Mouse (Mus musculus): Measurements from ENCODE around the gene Tpk1. TPM values are rescaled to one million over a fixed set of nuclear protein-coding genes. Genes with fewer than 3 reads are reported as not detected.
"Not testable (repeated sequence)": the region's sequence is repeated elsewhere in the genome, so short reads cannot be mapped to it uniquely, and the experiment has no call there.

The Tpk1 gene
- polyA plus RNA-seq, 1 experiment: 8.4 TPM

DNA sequence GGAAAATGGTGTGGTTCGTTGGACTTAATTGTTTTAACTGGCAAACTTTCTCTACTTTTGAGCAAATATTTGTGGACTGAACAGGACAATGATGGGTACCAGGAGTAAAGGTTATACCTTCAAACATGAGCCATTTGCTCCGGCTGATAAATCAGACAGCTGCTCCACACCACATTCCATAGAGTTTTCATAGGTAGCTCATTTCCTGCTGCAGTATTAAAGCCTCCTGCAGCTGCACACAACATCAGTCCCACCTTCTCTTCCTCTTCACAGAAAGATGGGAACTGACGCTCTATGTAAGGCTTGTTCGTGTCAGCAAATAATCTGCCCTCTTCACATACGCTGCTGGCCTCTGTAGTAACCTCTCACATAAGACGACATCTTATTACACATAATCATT is 22.4 kb downstream of the Tpk1 start:
- no peak for DNase-seq (ENCODE audit: low read depth, low spot score)
- WGBS: 63% methylated on average over 6 of the region's 6 CpGs

DNA sequence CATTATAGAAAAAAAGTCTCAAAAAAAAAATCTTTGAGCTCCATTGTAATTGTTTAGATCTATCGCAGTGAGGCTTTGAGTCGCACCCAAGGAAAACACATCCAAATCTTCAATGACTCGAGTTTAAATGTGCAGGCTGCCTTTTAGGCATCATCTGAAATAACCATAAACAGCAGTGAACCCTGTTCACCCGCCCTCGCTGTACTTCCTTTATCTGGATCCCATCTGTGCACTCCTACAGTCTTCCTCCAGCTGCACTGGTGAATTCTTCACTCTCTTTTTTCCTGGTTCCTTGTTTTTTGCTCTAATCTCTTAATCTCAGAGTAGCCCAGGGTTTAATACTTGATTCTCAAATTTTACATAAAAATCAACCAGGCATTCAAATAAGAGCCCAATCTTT is 23.7 kb downstream of the Tpk1 start:
- DNase-seq (ENCODE audit: low read depth, low spot score): no peak
- WGBS: 29% methylated on average over 5 of the region's 5 CpGs

DNA sequence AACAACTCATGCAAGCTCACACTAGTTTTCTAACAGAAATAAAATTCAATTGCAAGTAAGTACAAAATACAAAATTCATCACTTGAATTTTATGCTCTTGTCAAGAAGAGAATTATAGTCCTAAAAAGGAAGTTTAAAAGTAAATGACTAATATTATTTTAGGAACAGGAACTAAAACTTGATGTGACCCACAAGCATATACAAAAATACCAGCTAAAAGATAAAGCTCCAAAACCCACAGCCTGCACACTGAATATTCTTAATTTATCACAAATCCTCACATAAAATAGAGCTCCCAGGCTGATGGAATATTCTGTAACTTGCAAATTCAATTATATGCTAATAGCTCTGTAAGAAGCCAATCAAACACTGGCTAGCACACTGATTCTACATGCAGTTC is 25.5 kb downstream of the Tpk1 start:
- DNase-seq (ENCODE audit: low read depth, low spot score): no peak

DNA sequence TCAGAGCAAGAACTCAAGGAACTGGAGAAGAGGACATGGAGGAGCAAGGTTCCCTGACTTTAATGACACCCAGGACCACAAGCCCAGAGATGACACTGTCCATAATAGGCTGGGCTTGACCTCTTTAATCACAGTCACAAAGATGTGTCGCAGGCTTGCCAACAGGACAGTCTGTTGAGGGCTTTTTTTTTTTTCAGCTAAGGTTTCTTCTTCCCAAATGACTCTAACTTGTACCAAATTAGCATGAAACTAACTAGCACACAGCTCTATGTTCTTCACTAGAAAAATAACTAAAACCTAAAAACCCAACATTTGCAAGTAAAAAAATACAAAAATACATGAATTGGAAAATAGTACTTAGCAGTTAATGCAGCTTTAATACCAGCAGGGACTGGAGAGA is 27.2 kb downstream of the Tpk1 start:
- no peak for DNase-seq (ENCODE audit: low read depth, low spot score)
- WGBS: 100% methylated on average over 1 of the region's 1 CpGs

DNA sequence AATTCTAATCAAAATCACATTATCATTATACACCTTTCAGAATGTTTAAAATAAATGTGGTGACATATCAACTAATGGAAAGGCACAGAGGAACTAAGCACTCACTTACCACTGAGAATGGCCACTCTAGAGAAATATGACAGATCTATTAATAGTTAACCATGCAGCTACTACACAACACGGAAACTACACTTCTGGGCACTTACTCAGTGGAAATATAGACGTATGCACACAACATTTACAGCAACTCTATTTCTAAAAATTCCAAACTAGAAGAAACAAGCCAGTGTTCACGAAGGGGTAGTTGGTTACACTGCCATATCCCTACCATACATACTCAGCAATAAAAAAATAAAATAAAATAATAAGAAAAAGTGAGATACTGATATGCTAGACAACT is 28.0 kb downstream of the Tpk1 start:
- no peak for DNase-seq (ENCODE audit: low read depth, low spot score)
- 23% methylated on average over 3 of the region's 3 CpGs for WGBS

DNA sequence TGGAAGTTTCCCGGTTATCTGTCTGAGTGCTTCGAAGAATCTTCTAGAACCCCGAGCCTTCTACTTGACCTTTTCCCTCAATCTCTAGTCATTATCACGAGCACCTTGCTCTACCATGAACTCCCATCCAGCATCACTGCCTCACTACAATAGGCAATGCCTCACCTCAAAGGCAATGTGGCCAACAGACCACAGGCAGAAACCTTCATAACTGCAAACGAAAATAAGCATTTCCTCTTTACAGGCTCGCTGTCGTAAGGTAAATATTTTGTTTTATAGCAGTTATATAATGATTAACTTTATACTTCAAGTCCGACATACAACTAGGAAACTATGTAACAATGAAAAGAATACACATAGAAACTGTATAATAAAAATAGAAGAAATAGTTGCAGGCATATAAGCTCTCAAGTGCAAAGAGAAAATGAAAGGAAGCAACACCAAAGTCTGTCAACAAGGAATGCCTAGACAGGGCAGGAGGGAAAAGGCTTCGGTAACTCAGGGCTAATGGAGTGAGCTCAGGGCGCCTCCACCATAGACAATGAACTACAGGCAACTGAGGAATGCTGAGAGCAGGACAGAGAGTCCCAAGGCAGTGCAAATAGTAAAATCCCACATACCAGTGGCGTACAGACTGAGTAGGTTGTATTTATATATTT is 29.0 kb downstream of the Tpk1 start:
- WGBS: 31% methylated on average over 11 of the region's 11 CpGs
- peak; percentile 37 for DNase-seq (ENCODE audit: low read depth, low spot score)

DNA sequence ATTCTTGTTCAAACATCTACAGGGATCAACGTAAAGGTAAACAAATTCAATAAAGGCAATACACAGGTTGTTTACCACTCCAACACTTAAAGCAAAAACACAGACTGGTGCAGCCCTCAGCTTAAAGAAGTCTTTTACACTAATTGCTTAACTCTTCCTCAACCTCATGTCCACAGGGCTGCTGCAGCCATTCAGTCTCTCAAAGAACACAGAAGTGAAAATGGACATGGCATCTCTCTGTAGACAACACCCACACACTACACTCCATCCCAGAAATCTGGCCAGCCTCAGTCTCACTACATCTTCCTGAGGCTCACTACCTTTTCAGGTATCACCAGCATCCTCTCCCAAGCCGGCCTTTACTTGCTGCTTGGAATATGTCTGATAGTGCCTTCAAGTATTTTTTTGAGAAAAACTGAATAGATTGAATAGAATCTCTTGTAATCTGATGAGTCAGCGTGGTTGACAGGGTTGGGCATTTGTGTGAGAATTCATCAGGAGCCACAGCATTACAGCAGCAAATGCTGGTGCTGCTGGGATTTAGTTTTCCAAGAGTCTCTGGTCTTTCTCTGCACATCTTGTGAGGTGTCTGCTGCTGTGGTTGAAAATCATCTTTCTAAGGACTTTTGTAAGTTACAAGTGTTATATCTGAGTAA is 32.6 kb downstream of the Tpk1 start:
- WGBS: 91% methylated on average over 3 of the region's 3 CpGs
- DNase-seq (ENCODE audit: low read depth, low spot score): no peak

DNA sequence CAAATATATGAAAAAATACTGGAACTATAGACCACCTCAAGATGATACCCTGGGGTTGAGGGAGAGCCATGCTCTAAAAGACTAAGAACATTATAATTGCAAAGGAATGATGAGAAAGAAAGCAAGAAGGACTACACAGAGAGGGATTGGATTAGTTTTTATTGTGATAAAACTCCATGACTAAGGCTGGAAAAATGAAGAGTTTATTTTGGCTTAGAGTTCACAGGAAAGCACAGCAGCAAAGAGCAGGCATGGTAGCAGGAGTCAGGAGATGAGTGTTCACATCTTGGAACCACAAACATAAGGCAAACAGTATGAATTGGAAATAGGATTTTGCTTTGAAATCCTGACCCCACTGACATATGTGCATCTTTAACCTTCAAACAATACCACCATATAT is 33.2 kb downstream of the Tpk1 start:
- no peak for DNase-seq (ENCODE audit: low read depth, low spot score)

DNA sequence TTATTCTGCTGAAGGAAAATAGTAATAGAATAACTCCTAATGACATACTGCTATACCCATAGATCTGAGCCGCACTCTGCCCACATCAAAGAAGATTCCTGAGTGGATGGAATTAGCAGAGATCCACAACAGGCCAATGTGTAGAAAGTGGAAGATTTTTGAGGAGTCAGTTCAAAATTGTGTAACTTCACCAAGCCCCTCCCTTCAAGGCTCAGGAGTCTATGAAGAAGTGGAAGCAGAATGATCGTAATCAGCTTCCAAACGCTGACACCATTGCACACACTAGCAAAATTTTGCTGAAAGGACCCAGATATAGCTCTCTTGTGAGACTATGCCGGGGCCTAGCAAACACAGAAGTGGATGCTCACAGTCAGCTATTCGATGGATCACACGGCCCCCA is 42.6 kb downstream of the Tpk1 start:
- DNase-seq (ENCODE audit: low read depth, low spot score): not testable (repeated sequence)
- 92% methylated on average over 6 of the region's 6 CpGs for WGBS

DNA sequence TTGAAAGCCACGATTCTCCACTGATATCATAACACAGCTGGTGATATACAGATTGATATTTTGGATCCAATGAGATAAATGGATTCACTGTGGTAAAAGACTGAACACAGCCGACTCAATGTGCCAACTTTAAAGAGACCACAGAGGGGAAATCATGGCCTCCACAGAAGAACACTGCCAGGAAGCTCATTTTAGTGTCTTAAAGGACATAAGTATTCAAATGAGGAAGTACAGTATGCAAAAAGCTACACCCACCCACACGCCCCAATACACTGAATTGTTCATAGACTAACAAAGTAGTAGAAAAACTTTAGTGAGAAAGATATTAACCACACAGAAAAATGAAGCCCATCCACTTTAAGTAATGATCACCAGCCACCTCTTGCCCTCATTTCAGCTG is 46.8 kb downstream of the Tpk1 start:
- DNase-seq (ENCODE audit: low read depth, low spot score): no peak
- WGBS: 71% methylated on average over 3 of the region's 3 CpGs

DNA sequence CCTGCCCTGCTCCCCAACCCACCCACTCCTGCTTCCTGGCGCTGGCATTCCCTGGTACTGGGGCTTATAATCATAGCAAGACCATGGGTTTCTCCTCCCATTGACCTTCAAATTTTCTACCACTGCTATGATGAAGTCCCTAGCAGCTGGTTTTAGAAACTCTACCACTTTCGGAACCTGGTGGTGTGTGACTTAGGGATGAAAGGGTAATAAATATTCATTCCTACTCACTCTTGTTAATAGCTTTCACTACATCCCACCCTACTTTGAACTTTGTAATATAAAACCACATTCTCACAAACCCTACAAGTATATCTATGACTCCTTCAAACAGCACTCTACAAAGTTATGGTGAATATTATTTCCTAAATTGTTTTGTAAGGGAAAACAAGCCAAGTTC is 54.3 kb downstream of the Tpk1 start:
- DNase-seq (ENCODE audit: low read depth, low spot score): no peak
- WGBS: 95% methylated on average over 2 of the region's 2 CpGs

DNA sequence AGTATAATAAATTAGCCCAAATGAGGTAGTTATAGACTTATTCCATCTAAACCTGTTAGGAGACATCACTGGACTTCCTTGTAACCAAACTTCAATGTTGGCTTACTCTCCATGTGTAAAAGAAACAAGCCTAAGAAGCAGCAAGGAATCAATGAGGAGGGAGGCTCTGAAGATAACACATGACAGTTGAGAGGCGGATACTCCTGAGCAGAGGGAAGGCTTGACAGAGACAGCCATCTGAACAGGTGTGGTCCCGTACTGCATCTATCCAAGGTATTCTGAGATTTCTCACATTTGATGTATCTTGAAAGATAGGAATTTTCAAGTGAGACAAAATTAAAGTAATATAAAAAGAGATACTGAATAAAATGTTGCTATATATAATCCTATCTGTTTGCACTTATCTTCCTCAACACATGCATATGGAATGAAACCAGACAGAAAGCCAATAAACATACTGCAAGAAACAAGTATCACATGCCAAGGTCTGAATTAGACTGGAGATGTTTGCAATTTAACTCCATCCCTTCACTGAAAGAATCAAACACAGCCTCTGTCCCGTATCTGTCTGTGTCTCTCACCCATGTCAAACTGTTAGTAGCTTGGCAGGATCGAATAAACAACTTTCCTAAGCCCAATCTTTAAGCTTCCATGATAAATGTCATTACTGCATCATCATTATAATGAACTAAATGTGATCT is 75.1 kb downstream of the Tpk1 start:
- DNase-seq (ENCODE audit: low read depth, low spot score): no peak
- WGBS: 81% methylated on average over 4 of the region's 4 CpGs

DNA sequence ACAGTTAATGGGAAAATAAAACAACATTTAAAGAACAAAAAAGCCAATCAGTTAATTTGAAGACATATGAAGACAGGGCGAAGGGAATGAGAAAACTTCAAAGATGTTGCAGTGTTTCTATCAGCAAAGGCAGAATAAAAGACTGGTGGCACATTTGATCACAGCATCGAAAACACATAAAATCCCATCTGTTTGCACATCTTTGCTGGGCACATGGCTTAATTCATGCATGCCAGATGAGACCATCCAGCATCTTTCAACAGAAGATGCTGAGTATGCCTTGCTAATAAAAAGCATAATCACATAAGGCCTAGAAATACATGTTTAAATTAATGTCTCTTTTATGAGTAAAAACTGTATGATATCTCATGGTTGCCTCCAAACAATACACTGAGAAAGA is 80.8 kb downstream of the Tpk1 start:
- WGBS: 95% methylated on average over 2 of the region's 2 CpGs
- DNase-seq (ENCODE audit: low read depth, low spot score): no peak

DNA sequence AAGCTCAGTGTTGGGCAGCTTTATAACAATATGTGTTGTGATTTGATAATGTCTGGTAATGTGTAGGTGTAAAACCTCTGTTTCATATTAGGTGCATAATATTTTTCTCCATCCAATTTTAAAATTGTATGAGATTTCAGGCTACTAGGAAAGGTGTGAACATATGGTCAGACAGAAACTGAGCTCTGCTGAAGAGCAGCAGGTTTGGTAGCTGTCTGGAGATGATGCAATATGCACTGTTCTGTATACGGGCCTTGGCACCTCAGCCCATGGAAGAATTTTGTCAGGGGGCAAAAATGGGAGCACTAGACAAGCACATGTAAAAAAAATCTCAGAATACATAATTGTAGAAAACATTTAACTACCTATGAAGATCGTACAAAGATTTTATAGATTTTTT is 84.3 kb downstream of the Tpk1 start:
- DNase-seq (ENCODE audit: low read depth, low spot score): no peak
- 73% methylated on average over 2 of the region's 2 CpGs for WGBS

DNA sequence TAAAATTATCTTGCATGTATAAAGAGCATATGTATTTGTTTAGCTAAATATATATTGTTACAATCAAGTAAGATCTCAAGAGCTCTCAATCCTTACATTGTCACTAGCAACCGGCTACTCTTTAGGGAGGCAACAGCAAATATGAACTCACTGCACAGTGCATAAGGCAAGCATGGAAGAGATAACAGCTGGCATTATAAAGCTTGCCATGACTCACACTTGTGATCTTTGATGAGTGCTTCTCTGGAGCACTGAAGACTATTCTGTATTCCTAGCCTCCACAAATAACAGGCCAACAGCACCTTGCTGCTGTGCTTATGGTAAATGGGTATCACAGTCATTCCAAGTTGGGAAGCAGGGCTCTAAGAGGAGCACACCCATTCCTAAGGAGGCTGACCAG is 98.2 kb downstream of the Tpk1 start:
- 85% methylated on average over 1 of the region's 1 CpGs for WGBS

DNA sequence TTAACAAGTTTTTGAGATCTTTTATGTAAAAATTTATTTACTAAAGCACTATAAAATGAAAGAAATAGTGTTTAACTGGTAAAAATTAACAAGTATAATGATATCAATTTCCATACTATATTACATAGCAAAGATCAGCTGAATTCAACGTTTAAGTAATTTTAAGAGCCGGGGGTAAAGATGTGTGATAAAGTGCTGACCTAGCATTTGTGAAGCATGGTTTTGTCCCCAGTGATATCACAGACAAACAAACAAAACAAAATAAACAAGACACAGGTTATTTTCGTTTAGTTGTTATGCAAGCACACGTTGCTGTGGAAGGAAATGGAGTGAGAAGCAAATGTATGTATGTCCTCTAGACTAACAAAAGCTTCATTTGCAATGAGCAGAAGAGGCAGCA is 103.6 kb downstream of the Tpk1 start:
- DNase-seq (ENCODE audit: low read depth, low spot score): no peak
- WGBS: 85% methylated on average over 4 of the region's 4 CpGs

More for the DNA sequence above, 98.2 kb downstream of the Tpk1 start:
- no peak for DNase-seq (ENCODE audit: low read depth, low spot score)

DNA sequence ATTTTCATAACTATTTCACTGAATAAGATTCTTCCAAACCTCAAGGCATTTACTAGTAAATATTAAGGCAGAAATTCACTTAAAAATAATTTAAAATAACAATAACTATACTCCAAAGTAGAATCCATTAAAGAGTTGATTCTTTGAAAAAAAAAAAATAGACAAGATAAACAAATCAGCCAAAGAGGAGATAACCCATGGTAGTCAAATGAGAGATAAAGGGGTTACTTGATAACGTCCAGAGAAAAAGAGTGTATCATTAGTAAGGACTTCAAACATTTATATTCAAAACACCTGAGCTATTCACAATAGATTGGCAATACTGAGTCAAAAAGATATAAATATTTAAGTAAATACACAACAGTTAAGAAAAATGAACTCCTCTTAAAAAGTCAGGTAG is 114.7 kb downstream of the Tpk1 start:
- WGBS: 84% methylated on average over 1 of the region's 1 CpGs

DNA sequence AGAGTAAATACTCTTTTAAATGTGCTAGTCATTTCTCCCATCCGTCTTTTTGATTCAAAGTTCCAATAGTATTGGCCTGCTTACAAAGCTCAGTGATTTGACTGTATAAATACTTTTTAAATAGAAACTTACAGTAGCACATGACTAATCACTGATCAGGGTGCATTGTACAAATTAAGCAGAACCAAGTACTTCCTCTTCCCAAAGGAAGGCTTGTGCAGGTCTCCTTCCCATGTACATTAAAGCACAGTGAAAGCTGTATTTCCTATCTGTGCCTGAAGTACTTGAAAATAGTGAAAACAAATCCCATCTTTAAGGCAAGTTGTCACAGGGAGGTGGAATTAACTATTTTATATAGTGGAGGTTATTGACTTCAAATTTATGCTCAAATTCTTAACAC is 119.5 kb downstream of the Tpk1 start:
- DNase-seq (ENCODE audit: low read depth, low spot score): no peak
- WGBS: 74% methylated on average over 1 of the region's 1 CpGs

More for the DNA sequence above, 114.7 kb downstream of the Tpk1 start:
- no peak for DNase-seq (ENCODE audit: low read depth, low spot score)

DNA sequence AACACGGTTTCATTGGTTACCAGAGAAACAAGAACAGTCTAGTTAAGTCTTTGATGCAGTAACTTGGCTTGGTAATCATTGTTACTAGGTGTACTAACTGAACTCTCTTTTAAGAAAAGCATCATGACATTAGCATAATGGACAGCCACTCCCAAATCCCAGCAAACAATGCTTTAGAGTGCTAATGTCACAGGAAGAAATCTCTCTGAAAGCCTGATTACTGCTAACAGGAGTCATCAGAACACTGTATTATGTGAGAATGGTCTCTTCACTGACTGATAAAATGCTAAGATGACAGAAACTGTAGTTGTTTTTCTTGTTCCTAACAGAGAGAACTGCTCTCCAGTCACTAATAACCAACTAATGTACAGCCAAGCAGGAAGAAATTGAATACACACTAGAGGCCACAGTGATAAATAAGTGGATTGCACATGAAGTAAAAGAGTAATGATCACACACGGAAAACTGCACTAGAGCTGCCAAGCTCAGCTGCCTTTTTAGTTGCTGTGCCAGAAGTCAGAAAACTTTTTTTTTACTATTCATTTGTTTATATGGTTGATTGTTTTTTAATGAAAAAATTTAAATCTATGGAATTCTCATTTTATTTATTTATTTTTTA is 128.7 kb downstream of the Tpk1 start:
- 80% methylated on average over 2 of the region's 2 CpGs for WGBS
- DNase-seq (ENCODE audit: low read depth, low spot score): no peak

DNA sequence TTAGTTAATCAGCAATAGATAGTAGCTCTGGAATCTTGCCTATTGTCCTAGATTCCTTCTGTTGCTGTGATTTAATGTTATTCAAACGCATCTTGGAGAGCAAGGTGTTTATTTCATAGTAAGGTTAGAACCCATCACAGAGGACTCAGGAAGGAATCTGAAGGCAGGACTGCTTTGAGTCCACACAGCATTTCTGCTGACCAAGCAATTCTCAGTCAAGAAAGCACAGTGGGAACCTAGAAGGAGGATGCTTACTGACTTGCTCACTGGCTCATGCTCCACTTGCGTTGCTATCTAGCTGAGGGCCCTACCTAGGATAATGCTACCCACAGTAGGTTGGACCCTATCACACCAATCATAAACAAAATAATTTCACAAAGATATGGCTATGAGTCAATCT is 130.6 kb downstream of the Tpk1 start:
- 90% methylated on average over 2 of the region's 2 CpGs for WGBS
- no peak for DNase-seq (ENCODE audit: low read depth, low spot score)

DNA sequence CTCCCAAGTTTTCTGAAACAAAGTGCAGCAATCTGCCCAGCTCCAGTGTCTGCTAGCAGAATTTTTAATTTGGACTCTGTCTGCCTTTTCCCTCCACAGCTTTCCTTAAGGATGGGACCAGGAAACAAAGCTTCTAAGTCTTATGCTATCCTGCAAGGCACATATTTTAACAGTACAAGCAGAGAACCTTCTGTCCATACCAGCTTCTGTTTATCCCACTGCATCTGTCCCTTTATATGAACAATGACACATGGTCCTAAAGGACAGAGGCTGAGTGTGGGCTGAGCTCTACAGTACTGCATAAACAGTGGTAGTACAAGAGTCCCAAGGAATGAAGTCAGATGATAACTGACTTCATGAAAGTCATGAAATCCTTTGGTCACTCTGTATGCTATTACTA is 132.8 kb downstream of the Tpk1 start:
- DNase-seq (ENCODE audit: low read depth, low spot score): no peak

Data from large intestine, adult 2 months (tissue).